Mouse (Mus musculus) bone marrow, adult 2 months (tissue): ENCODE data around the gene Kcnq5. TPM values are rescaled to one million over a fixed set of nuclear protein-coding genes. Genes with fewer than 3 reads are reported as not detected.

Experiments used
- H3K27ac ChIP-seq: fragments of 200-500 bp; 2 replicates; pipeline ENCODE4 v1.5.1; 2012; ENCODE audit warnings: low read depth, mild to moderate bottlenecking, control low read depth, inconsistent platforms, low read length; ENCODE audit not compliant: control insufficient read depth, poor library complexity, insufficient read depth
- H3K4me1 ChIP-seq: fragments of 200-500 bp; 2 replicates; pipeline ENCODE4 v1.6.1; 2011; ENCODE audit warnings: low read length; ENCODE audit not compliant: control insufficient read depth, insufficient read depth
- H3K4me3 ChIP-seq: fragments of 200-500 bp; replicated peaks from 2 replicates; pipeline ENCODE3; 2011; ENCODE audit warnings: mild to moderate bottlenecking, low read depth, low read length, control low read depth; ENCODE audit not compliant: control insufficient read depth
- CTCF ChIP-seq: fragments of 200-500 bp; IDR thresholded peaks from 2 replicates; pipeline ENCODE4 v1.5.1; 2011; ENCODE audit warnings: low read length, control low read depth; ENCODE audit not compliant: control insufficient read depth, insufficient read depth
- POLR2A ChIP-seq: fragments of 200-500 bp; IDR thresholded peaks from 2 replicates; pipeline ENCODE4 v1.6.1; 2011; ENCODE audit warnings: low read depth, mild to moderate bottlenecking, control low read depth, low read length, borderline replicate concordance; ENCODE audit not compliant: control insufficient read depth
- WGBS: fragments of 180-500 bp; shearing (Covaris S2); methylation state at CpG from one replicate; pipeline ENCODE4 v1.1.7; 2018; 5-methylcytosine and 5-hydroxymethylcytosine counted together
- polyA plus RNA-seq: library from polyadenylated mRNA; stranded (reverse); fragments of >200 nt; gene quantifications from 2 replicates; pipeline ENCODE4 v1.2.4, GENCODE M21; 2011; ENCODE audit warnings: low replicate concordance; ENCODE audit not compliant: missing spikeins, insufficient read depth, insufficient read length

Gene Kcnq5
- polyA plus RNA-seq, 1 experiment = 5.0 TPM

DNA sequence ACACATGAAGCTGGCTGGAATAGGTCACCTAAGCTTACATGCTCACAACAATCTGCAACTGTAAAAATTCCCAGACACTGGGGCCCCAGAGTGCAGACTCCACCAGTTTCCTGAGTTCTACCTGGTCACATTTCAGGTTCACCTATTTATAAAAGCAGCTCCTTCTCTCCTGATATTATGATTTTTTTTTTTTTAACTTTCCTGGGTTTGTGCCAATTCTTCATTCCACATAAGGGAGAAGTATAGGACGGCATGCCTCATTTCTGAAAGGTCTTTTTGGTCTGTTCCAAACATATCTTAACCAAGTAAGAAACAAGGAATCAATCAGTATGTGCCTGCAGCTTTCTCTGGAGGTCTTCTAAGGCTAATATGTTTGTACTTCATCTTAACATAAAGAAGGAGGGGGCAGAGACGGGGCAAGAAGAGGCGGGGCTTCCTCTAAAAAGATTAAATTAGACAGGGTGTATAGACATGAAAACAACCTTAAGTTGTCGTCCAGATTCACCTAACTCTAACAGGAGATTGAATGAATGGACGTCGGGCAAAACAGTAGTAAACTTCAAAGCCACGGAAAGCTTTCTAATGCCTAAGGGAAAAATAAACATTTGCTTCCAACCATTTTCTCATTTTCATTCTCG, 2.0 kb downstream of the Kcnq5 start:
- H3K4me1 ChIP-seq = no peaks in the 10 kb centered on the region
- no peak overlapping the region for H3K4me3 ChIP-seq
- 3% methylated on average over 8 of the region's 8 CpGs for WGBS
- TF ChIP-seq CTCF = no peak
- TF ChIP-seq POLR2A = no peak
- H3K27ac ChIP-seq = peak overlapping the region; percentile 65; the same call in 1 of the 2 replicates

DNA sequence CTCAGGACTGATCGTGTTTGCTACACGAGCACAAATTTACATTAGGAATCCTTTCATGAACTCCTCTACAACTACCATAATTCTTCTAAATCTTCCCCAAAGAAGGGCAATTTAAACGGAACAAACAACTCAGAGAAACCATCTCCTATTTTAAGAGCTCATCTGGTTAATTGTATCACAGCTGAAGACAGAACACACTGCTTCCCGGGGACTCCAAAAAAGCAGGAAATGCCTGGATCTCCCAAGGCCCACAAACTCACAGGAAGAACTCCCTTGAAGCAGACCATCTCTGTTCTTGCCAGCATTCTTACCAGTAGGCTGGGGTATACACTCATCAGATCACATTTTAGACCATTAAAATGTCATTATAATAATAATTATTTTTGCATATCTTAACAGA, 3.7 kb downstream of the Kcnq5 start:
- no peak for TF ChIP-seq CTCF
- TF ChIP-seq POLR2A = no peak
- Histone ChIP-seq H3K4me1 (no peaks in the 10 kb centered on the region), H3K4me3 (no peak overlapping the region), H3K27ac (no peak overlapping the region)
- 73% methylated on average over 4 of the region's 4 CpGs for WGBS

DNA sequence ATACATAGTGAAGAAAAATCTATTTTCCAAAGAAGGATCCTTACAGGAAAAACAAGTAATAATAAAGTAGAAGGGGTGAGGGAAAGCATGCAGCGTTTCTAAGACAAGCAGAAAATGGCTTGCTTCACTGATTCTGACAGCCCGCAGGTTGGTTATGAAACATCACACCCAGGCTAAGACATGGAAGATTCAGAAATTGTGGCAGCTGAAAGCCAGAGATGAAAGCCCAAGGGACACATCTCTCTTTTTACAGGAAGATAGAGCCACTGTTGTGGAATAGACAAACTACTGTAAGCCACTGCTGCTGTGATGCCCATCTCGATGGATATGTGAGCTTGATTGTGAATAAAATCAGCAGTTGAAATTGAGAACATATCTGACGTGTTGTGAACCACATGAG, 20.9 kb downstream of the Kcnq5 start:
- WGBS = 55% methylated on average over 4 of the region's 4 CpGs
- TF ChIP-seq POLR2A = no peak
- TF ChIP-seq CTCF = no peak
- Histone ChIP-seq H3K4me3 (no peak overlapping the region), H3K27ac (no peak overlapping the region), H3K4me1 (no peaks in the 10 kb centered on the region)

DNA sequence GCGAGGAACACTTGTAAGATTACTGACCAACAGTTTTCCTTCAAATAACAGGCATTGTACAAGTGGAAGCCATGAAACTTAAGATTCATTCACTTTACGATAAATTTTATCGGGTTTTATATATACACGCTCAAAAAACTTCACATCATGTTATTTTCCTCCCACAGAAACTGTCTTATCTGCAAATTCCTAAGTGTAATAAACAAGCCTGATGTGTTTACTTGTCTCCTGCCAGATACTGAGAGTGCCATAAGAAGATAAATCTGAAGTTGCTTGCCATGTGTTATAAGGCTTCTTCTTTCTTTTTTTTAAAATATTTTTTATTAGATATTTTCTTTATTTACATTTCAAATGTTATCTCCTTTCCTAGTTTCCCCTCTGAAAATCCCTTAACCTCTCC, 34.6 kb downstream of the Kcnq5 start:
- Histone ChIP-seq H3K4me3 (no peak overlapping the region), H3K4me1 (no peaks in the 10 kb centered on the region), H3K27ac (no peak overlapping the region)
- TF ChIP-seq CTCF (no peak), POLR2A (no peak)
- WGBS = 68% methylated on average over 4 of the region's 4 CpGs

DNA sequence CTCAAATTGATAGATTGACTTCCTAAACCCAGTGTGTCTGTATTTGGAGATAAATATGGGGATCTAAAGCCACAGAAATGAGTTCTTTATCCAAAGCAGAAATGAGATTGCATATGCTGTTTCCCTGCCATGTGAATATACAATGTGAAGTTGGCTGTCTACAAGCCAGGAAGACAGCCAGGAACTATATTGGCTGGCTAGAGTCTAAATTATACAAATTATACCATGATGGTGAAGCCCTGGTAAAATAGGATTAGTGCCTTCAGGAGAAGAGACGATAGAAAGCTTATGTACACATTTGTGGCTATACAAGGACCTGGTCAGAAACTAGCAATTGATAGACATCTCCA, 38.5 kb downstream of the Kcnq5 start:
- Histone ChIP-seq H3K4me3 (no peak overlapping the region), H3K27ac (no peak overlapping the region), H3K4me1 (no peaks in the 10 kb centered on the region)
- TF ChIP-seq POLR2A = no peak
- TF ChIP-seq CTCF = no peak
- 77% methylated on average over 1 of the region's 1 CpGs for WGBS

DNA sequence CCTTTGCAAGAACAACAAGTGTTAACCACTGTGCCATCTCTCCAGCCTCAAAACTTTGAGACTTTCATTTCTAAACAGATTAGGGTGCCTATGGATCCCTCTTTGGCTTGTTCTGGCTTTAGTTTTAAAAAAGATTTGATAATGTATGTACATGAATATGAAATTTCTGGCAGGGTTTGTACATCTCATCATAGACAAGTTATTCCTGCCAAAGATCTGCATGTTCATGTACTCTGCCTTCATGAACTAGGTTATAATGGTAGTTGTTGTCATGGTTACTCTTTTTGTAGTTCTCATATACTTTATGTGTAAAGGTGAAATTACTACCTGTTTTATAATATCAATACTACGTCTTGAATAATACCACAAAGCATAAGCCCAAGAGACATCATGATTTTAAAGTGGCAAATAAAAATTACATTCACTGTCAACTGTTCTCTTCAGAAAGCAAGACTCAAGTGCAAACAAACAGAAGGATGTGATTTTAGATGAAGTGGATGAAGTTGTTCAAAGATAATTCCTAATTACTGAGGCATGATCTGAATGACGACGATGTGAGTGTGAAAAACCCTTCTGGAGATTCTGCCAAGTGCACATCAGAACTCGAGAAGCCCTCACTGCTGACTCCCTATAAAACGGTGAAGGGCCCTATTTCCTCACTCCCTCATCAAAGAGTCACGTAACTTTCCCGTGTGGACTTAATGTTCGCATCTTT, 39.0 kb downstream of the Kcnq5 start:
- H3K4me3 ChIP-seq = no peak overlapping the region
- H3K4me1 ChIP-seq = no peaks in the 10 kb centered on the region
- whole genome bisulfite sequencing = 76% methylated on average over 8 of the region's 8 CpGs
- no peak overlapping the region for H3K27ac ChIP-seq
- TF ChIP-seq POLR2A = no peak
- no peak for TF ChIP-seq CTCF

DNA sequence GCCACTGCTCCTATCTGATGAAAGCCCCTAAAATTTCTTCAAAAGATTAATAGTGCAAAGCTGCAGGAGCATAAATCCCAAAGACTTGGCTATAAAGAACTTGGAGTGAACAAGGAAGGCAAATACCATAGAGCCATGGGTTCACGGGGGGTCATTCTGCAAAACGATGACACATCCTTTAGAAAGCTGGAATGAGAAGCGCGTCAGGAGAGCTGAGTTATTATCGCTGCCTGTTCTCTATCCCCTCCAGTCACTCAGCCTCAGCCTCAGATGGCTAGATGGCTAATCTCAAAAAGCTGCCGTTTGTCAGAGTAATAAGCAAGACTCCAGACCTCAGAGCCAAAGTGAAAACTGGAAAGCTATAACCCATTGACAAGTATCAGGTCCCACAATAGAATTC, 42.5 kb downstream of the Kcnq5 start:
- Histone ChIP-seq H3K4me3 (no peak overlapping the region), H3K27ac (no peak overlapping the region), H3K4me1 (no peaks in the 10 kb centered on the region; the same call in 1 of the 2 replicates)
- WGBS = 89% methylated on average over 6 of the region's 6 CpGs
- TF ChIP-seq CTCF (no peak), POLR2A (no peak)

DNA sequence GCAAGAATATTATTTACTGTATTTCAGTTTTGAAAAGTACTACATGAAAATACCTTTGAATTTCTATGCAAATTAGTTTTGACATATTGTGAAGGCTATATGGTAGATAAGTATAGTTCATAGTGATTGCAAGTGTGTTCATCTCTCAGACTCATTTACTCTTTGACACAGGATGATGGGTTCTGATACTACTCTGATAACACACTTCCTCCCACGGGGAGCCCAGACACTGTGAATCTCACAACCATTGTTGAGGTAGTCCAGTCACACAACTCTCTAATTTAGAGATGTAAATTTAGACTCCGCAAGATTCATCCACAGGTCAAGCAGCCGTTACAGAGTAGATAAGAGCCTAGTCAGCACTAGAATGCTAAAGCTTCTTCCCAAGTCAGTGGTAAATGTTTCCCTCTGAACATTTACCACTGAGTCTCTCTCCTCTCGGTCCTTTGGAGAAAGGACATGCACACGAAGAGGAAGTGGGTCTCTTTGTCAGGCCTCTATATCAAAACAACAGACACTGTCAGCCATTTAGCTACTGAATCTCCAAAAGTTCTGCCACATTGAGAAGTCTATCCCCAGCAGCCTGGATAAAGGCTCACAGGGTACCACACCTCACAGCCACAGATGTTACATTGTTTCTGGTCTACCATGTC, 65.5 kb downstream of the Kcnq5 start:
- WGBS = 48% methylated on average over 5 of the region's 5 CpGs
- Histone ChIP-seq H3K27ac (no peak overlapping the region), H3K4me3 (no peak overlapping the region), H3K4me1 (no peaks in the 10 kb centered on the region)
- TF ChIP-seq POLR2A (no peak), CTCF (no peak)
